Mouse (Mus musculus): ENCODE measurements around the gene Lrrc2. TPM values are rescaled to one million over a fixed set of nuclear protein-coding genes. Genes with fewer than 3 reads are reported as not detected.

Lrrc2 gene
- polyA plus RNA-seq, 1 experiment: not detected

DNA sequence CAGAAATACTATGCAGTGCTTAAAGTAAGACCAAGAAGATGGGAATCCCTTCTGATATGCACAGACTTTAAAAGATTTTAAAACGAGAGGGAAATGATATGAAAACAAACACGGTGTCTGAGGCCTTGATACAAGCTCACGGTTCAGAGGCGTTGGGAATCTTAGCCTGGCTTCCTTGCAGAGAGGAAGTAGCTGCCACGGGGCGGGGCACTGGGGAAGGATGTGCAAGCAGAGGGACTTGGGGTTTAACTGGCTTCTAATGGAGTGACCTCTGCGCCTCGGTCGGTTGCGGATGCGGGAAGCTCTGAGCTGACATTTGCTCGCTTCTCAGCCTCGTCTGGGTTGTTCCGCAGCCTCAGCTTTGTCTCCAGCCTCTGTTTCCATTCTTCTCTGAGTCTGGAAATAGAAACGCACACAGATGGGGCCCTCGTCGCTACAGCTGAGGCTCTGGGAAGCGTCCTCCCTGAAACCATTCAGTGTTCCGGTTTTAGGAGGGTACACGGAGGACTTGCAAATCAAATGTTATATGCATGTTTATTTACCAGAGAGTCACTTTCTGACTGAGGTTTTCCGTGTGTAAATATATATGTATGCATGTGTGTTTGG lies 36.6 kb upstream of the Lrrc2 start:
- Histone ChIP-seq H3K36me3 (ENCODE audit: control insufficient read depth, insufficient read depth, low read length) (no peaks in the 10 kb centered on the region), H3K4me3 (ENCODE audit: low read depth, low read length) (no peak overlapping the region), H3K27me3 (ENCODE audit: control insufficient read depth, insufficient read depth, low read length) (no peaks in the 10 kb centered on the region), H3K27ac (ENCODE audit: insufficient read depth, low read depth, low read length) (no peak overlapping the region), H3K4me1 (ENCODE audit: control insufficient read depth, insufficient read depth, insufficient read length, low read length) (no peaks in the 10 kb centered on the region)
- TF ChIP-seq CTCF (IDR thresholded peaks at IDR 0.05; ENCODE audit: extremely low read depth, insufficient read length, insufficient replicate concordance, low read depth, low read length) (no peak), POLR2A (IDR thresholded peaks at IDR 0.05; ENCODE audit: low read depth, low read length) (no peak)
- WGBS: 65% methylated on average over 21 of the region's 21 CpGs

- WGBS: 55% methylated on average over 8 of the region's 8 CpGs
- TF ChIP-seq POLR2A (IDR thresholded peaks at IDR 0.05; ENCODE audit: low read depth, low read length) (no peak), CTCF (IDR thresholded peaks at IDR 0.05; ENCODE audit: extremely low read depth, insufficient read length, insufficient replicate concordance, low read depth, low read length) (no peak)
- Histone ChIP-seq H3K27me3 (ENCODE audit: control insufficient read depth, insufficient read depth, low read length) (no peaks in the 10 kb centered on the region), H3K4me3 (ENCODE audit: low read depth, low read length) (no peak overlapping the region), H3K27ac (ENCODE audit: insufficient read depth, low read depth, low read length) (no peak overlapping the region), H3K36me3 (ENCODE audit: control insufficient read depth, insufficient read depth, low read length) (no peaks in the 10 kb centered on the region), H3K4me1 (ENCODE audit: control insufficient read depth, insufficient read depth, insufficient read length, low read length) (no peaks in the 10 kb centered on the region)
These were observed 35.9 kb upstream of the Lrrc2 start for GRCm38 (mm10) chr9:110915466-110915865.

GRCm38 (mm10) chr9:110916786-110917185 lies 34.6 kb upstream of the Lrrc2 start, which contains the start of gene Fam240a:
Fam240a (minus strand) TSS chr9:110916861.
- 80% methylated on average over 7 of the region's 7 CpGs for WGBS
- H3K4me1 ChIP-seq (ENCODE audit: control insufficient read depth, insufficient read depth, insufficient read length, low read length): no peaks in the 10 kb centered on the region
- no peaks in the 10 kb centered on the region for H3K36me3 ChIP-seq (ENCODE audit: control insufficient read depth, insufficient read depth, low read length)
- H3K27me3 ChIP-seq (ENCODE audit: control insufficient read depth, insufficient read depth, low read length): no peaks in the 10 kb centered on the region
- no peak within 1 kb of the TSS for H3K4me3 ChIP-seq (ENCODE audit: low read depth, low read length)
- no peak within 1 kb of the TSS for H3K27ac ChIP-seq (ENCODE audit: insufficient read depth, low read depth, low read length)
- TF ChIP-seq CTCF (IDR thresholded peaks at IDR 0.05; ENCODE audit: extremely low read depth, insufficient read length, insufficient replicate concordance, low read depth, low read length) (no peak), POLR2A (IDR thresholded peaks at IDR 0.05; ENCODE audit: low read depth, low read length) (no peak)

GRCm38 (mm10) chr9:110920665-110921419 lies 30.5 kb upstream of the Lrrc2 start:
- 63% methylated on average over 15 of the region's 15 CpGs for WGBS
- TF ChIP-seq POLR2A (IDR thresholded peaks at IDR 0.05; ENCODE audit: low read depth, low read length): no peak
- no peak for TF ChIP-seq CTCF (IDR thresholded peaks at IDR 0.05; ENCODE audit: extremely low read depth, insufficient read length, insufficient replicate concordance, low read depth, low read length)
- no peaks in the 10 kb centered on the region for H3K36me3 ChIP-seq (ENCODE audit: control insufficient read depth, insufficient read depth, low read length)
- no peaks in the 10 kb centered on the region for H3K4me1 ChIP-seq (ENCODE audit: control insufficient read depth, insufficient read depth, insufficient read length, low read length)
- H3K4me3 ChIP-seq (ENCODE audit: low read depth, low read length): no peak overlapping the region
- H3K27ac ChIP-seq (ENCODE audit: insufficient read depth, low read depth, low read length): no peak overlapping the region
- H3K27me3 ChIP-seq (ENCODE audit: control insufficient read depth, insufficient read depth, low read length): no peaks in the 10 kb centered on the region

DNA sequence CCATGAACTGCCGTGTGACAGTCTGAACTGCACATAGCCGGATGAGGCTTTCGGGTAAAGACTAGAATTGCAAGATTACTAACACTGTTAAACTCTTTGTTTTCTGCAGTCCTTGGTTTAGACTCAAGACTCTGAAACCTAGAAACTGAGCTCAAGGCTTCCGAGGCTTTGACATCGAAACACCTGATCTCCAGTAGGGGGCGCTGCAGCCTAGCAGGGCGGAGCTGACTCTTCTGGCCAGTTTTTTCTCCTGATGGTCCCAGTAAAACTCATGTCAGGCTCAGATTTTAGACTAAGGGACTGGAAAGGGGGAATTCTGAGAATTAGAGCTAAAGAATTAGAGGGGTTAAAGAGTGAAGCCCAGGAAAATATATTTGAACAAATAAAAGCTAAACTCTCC lies 28.6 kb upstream of the Lrrc2 start:
- no peaks in the 10 kb centered on the region for H3K36me3 ChIP-seq (ENCODE audit: control insufficient read depth, insufficient read depth, low read length)
- TF ChIP-seq CTCF (IDR thresholded peaks at IDR 0.05; ENCODE audit: extremely low read depth, insufficient read length, insufficient replicate concordance, low read depth, low read length): peak; percentile 91; the same call in 1 of the 2 replicates
- no peak for TF ChIP-seq POLR2A (IDR thresholded peaks at IDR 0.05; ENCODE audit: low read depth, low read length)
- 14% methylated on average over 7 of the region's 7 CpGs for WGBS
- no peaks in the 10 kb centered on the region for H3K4me1 ChIP-seq (ENCODE audit: control insufficient read depth, insufficient read depth, insufficient read length, low read length)
- H3K27me3 ChIP-seq (ENCODE audit: control insufficient read depth, insufficient read depth, low read length): no peaks in the 10 kb centered on the region
- H3K4me3 ChIP-seq (ENCODE audit: low read depth, low read length): no peak overlapping the region
- H3K27ac ChIP-seq (ENCODE audit: insufficient read depth, low read depth, low read length): no peak overlapping the region

GRCm38 (mm10) chr9:110931573-110931972 lies 19.8 kb upstream of the Lrrc2 start:
- Histone ChIP-seq H3K27me3 (ENCODE audit: control insufficient read depth, insufficient read depth, low read length) (no peaks in the 10 kb centered on the region), H3K36me3 (ENCODE audit: control insufficient read depth, insufficient read depth, low read length) (no peaks in the 10 kb centered on the region), H3K4me1 (ENCODE audit: control insufficient read depth, insufficient read depth, insufficient read length, low read length) (no peaks in the 10 kb centered on the region), H3K4me3 (ENCODE audit: low read depth, low read length) (no peak overlapping the region), H3K27ac (ENCODE audit: insufficient read depth, low read depth, low read length) (no peak overlapping the region)
- TF ChIP-seq CTCF (IDR thresholded peaks at IDR 0.05; ENCODE audit: extremely low read depth, insufficient read length, insufficient replicate concordance, low read depth, low read length): no peak
- TF ChIP-seq POLR2A (IDR thresholded peaks at IDR 0.05; ENCODE audit: low read depth, low read length): no peak
- WGBS: 78% methylated on average over 6 of the region's 6 CpGs

GRCm38 (mm10) chr9:110933850-110934437 lies 17.4 kb upstream of the Lrrc2 start:
- no peaks in the 10 kb centered on the region for H3K36me3 ChIP-seq (ENCODE audit: control insufficient read depth, insufficient read depth, low read length)
- H3K27me3 ChIP-seq (ENCODE audit: control insufficient read depth, insufficient read depth, low read length): no peaks in the 10 kb centered on the region
- no peak for TF ChIP-seq POLR2A (IDR thresholded peaks at IDR 0.05; ENCODE audit: low read depth, low read length)
- no peak for TF ChIP-seq CTCF (IDR thresholded peaks at IDR 0.05; ENCODE audit: extremely low read depth, insufficient read length, insufficient replicate concordance, low read depth, low read length)
- 82% methylated on average over 12 of the region's 12 CpGs for WGBS
- H3K4me3 ChIP-seq (ENCODE audit: low read depth, low read length): no peak overlapping the region
- H3K27ac ChIP-seq (ENCODE audit: insufficient read depth, low read depth, low read length): no peak overlapping the region
- H3K4me1 ChIP-seq (ENCODE audit: control insufficient read depth, insufficient read depth, insufficient read length, low read length): no peaks in the 10 kb centered on the region
